Mouse (Mus musculus): ENCODE results near the gene Dapk1.

DNA sequence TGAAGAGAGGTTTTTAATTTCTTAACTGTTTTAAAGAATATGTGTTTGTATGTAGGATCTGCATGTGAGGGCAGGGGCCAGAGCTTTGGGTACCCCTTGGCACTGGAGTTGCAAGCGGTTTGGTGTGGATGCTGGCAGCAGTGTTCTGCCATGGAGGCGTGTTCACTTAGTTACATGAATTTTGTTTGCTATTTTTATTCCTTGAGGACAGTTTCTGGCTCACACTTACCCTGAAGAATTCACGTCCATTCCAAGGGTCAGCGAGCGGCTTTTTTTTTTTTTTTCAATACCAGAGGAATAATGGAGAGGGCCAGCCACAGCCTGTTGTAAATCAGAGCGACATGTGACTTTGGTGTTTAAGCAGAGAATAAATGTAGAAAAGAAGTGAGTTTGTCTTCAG is 33.9 kb downstream of the Dapk1 start:
- no peak for TF ChIP-seq CTCF (IDR thresholded peaks at IDR 0.05)
- no peak for TF ChIP-seq EP300 (IDR thresholded peaks at IDR 0.05; ENCODE audit: insufficient read depth, low read depth, low read length)
- no peak for TF ChIP-seq POLR2A (IDR thresholded peaks at IDR 0.05; ENCODE audit: insufficient read depth, low read depth, low read length)

Measured in heart, adult 2 months (tissue).